Mouse (Mus musculus): ENCODE measurements around the gene Fam120b. TPM values are rescaled to one million over a fixed set of nuclear protein-coding genes. Genes with fewer than 3 reads are reported as not detected.

Fam120b gene
- polyA plus RNA-seq (2014; fragmentation: Illumina TruSeq; extraction: RNeasy Lipid Tissue Mini Kit (QIAGEN cat#74804); ENCODE audit: low read depth, low replicate concordance) = 37.3 TPM

DNA sequence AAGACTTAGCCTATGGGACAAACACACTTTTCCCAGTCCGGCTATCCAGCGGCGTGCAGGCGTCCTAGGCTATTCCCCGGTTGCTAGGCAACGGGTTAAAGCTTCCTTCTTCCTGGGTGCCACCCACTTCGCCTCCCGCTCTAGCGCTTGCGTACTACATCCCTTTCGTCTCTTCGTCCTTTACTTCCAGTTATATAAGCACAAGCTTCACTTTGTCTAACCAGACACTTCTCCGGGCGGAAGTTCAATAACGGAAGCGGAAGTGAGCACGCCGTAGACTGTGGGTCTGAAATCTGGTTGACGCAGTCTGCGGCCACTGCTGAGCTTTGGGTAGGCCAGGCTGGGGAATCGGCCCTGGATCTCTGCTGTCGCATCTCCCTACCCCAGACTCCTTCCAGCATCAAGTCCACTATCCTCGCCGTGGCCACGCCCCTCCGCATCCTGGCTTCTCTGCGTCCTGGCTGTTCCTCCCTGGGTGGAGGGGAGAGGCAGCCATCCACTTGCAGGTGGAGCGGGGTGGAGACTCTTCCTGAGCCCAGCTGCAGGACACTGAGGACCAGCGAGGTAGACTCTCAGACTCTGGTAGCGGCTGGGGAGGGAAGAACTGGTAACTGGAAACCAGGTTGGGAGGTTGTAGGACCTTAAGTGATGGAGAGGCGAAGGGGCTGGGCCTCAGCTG is at the start of gene Fam120b:
Gene Fam120b (plus strand): TSS at position 206 of the 679 bp plus-strand sequence.

DNA sequence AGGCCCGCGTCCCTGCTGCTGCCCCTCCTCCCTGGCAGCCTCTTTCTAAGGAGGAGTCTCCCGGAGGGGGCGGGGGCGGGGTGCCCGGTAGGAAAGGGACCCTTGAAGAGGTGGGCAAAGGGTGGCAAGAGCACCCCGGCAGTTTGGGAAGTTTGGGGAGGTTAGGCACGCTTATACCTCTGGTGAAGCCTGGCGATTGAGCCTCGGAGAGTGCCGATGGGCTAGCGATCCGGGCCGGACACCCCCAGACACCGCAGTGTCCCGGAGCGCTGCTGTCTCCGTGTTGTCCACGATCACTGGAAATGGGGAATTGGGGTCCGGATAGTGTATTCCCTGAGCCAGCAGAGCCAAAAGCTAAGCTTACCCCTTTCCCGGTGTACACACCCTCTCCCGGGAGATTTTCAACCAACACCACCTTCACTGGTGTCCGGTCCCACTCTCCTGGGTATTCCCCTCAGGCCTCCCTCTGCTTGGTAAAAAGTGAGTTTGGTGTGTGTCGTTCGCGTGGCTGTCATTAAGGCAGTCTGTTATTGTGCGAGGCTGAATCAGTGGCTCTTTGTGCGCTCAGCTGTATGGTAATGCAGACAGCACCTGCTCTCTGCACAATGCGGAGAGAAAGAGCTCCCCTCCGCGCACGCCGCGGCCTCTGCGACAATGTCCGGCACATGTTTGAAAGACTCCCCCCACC is 19.4 kb upstream of the Fam120b start, which contains the start of gene Dll1:
Gene Dll1 (minus strand): TSS at position 379 of the 688 bp plus-strand sequence.

Other genes with a start within 250 kb of the Fam120b start
- gene Dll1, start 19.3 kb upstream of the Fam120b start, polyA plus RNA-seq (2014; fragmentation: Illumina TruSeq; extraction: RNeasy Lipid Tissue Mini Kit (QIAGEN cat#74804); ENCODE audit: low read depth, low replicate concordance) = 0.14 TPM
- 69.3 TPM for gene Psmb1, start 103.5 kb downstream of the Fam120b start, polyA plus RNA-seq (2014; fragmentation: Illumina TruSeq; extraction: RNeasy Lipid Tissue Mini Kit (QIAGEN cat#74804); ENCODE audit: low read depth, low replicate concordance)
- gene Tbp, start 103.7 kb downstream of the Fam120b start, polyA plus RNA-seq (2014; fragmentation: Illumina TruSeq; extraction: RNeasy Lipid Tissue Mini Kit (QIAGEN cat#74804); ENCODE audit: low read depth, low replicate concordance) = 357 TPM
- 20.0 TPM for gene Pdcd2, start 131.1 kb downstream of the Fam120b start, polyA plus RNA-seq (2014; fragmentation: Illumina TruSeq; extraction: RNeasy Lipid Tissue Mini Kit (QIAGEN cat#74804); ENCODE audit: low read depth, low replicate concordance)
- gene Prdm9, start 168.2 kb downstream of the Fam120b start, polyA plus RNA-seq (2014; fragmentation: Illumina TruSeq; extraction: RNeasy Lipid Tissue Mini Kit (QIAGEN cat#74804); ENCODE audit: low read depth, low replicate concordance) = 15.4 TPM